Mouse (Mus musculus): Measurements from ENCODE around the gene Sh3pxd2a. TPM values are rescaled to one million over a fixed set of nuclear protein-coding genes. Genes with fewer than 3 reads are reported as not detected.
A peak's percentile ranks its signal among the peaks of the same experiment; 100 is the strongest.
"Not testable (repeated sequence)": the region's sequence is repeated elsewhere in the genome, so short reads cannot be mapped to it uniquely, and the experiment has no call there.

Gene Sh3pxd2a
- total and polyA plus RNA-seq, 3 experiments = 36.1 to 53.2 (median 52.3) TPM

GRCm38 (mm10) chr19:47397882-47398671, 66.1 kb downstream of the Sh3pxd2a start:
- whole genome bisulfite sequencing = 66% methylated on average over 18 of the region's 18 CpGs
- Histone ChIP-seq H3K4me1 (ENCODE audit: control insufficient read depth, insufficient read depth, low read length) (peaks cover 18% of the 10 kb centered on the region), H3K27me3 (ENCODE audit: control insufficient read depth, insufficient read depth, low read length) (no peaks in the 10 kb centered on the region), H3K9ac (ENCODE audit: low read depth, low read length) (no peak overlapping the region), H3K4me3 (no peak overlapping the region), H3K27ac (peak overlapping the region; percentile 17; the same call in 1 of the 2 replicates), H3K79me2 (replicated peaks; ENCODE audit: control insufficient read depth, insufficient read depth, low read length) (no peaks in the 10 kb centered on the region; the same call in 1 of the 2 replicates), H3K36me3 (ENCODE audit: control insufficient read depth, insufficient read depth, low read length) (peaks cover 2% of the 10 kb centered on the region; the same call in 1 of the 2 replicates)
- intact Hi-C loops (cut with DNase I) = no loop called here
- no peak for TF ChIP-seq CTCF (IDR thresholded peaks at IDR 0.05)
- no peak for TF ChIP-seq EP300 (IDR thresholded peaks at IDR 0.05; ENCODE audit: insufficient read depth, low read depth, low read length)
- no peak for TF ChIP-seq POLR2A (IDR thresholded peaks at IDR 0.05; ENCODE audit: insufficient read depth, low read depth, low read length)
- DNase-seq = no peak

- 24% methylated on average over 4 of the region's 4 CpGs for WGBS
- Histone ChIP-seq H3K4me1 (ENCODE audit: control insufficient read depth, insufficient read depth, low read length) (peaks cover 3% of the 10 kb centered on the region; the same call in 1 of the 2 replicates), H3K4me3 (no peak overlapping the region), H3K27ac (no peak overlapping the region), H3K79me2 (replicated peaks; ENCODE audit: control insufficient read depth, insufficient read depth, low read length) (peaks cover 1% of the 10 kb centered on the region), H3K27me3 (ENCODE audit: control insufficient read depth, insufficient read depth, low read length) (no peaks in the 10 kb centered on the region), H3K9ac (ENCODE audit: low read depth, low read length) (no peak overlapping the region), H3K36me3 (ENCODE audit: control insufficient read depth, insufficient read depth, low read length) (no peaks in the 10 kb centered on the region)
- TF ChIP-seq CTCF (IDR thresholded peaks at IDR 0.05) = no peak
- DNase-seq = no peak
- intact Hi-C loops (cut with DNase I) = no loop called here
These were observed 68.9 kb downstream of the Sh3pxd2a start for GRCm38 (mm10) chr19:47395338-47395737.

GRCm38 (mm10) chr19:47394781-47395180, 69.4 kb downstream of the Sh3pxd2a start:
- H3K36me3 ChIP-seq (ENCODE audit: control insufficient read depth, insufficient read depth, low read length); intact Hi-C loops (cut with DNase I); H3K9ac ChIP-seq (ENCODE audit: low read depth, low read length); H3K27ac ChIP-seq; H3K79me2 ChIP-seq (replicated peaks; ENCODE audit: control insufficient read depth, insufficient read depth, low read length); H3K4me1 ChIP-seq (ENCODE audit: control insufficient read depth, insufficient read depth, low read length); H3K4me3 ChIP-seq; DNase-seq; H3K27me3 ChIP-seq (ENCODE audit: control insufficient read depth, insufficient read depth, low read length): not testable (repeated sequence)
- 82% methylated on average over 1 of the region's 1 CpGs for WGBS

- Histone ChIP-seq H3K27ac (no peak overlapping the region), H3K36me3 (ENCODE audit: control insufficient read depth, insufficient read depth, low read length) (peaks cover 3% of the 10 kb centered on the region), H3K4me1 (ENCODE audit: control insufficient read depth, insufficient read depth, low read length) (peaks cover 24% of the 10 kb centered on the region), H3K27me3 (ENCODE audit: control insufficient read depth, insufficient read depth, low read length) (no peaks in the 10 kb centered on the region), H3K9ac (ENCODE audit: low read depth, low read length) (no peak overlapping the region), H3K4me3 (no peak overlapping the region), H3K79me2 (replicated peaks; ENCODE audit: control insufficient read depth, insufficient read depth, low read length) (peaks cover 1% of the 10 kb centered on the region)
- 75% methylated on average over 13 of the region's 13 CpGs for WGBS
- TF ChIP-seq CTCF (IDR thresholded peaks at IDR 0.05) = no peak
- TF ChIP-seq EP300 (IDR thresholded peaks at IDR 0.05; ENCODE audit: insufficient read depth, low read depth, low read length) = no peak
- TF ChIP-seq POLR2A (IDR thresholded peaks at IDR 0.05; ENCODE audit: insufficient read depth, low read depth, low read length) = no peak
- intact Hi-C loops (cut with DNase I) = loop anchor here (1.0 kb wide), 1 partner anchor 56 kb away; no protein-coding TSS in a partner anchor
- no peak for DNase-seq
These were observed 73.3 kb downstream of the Sh3pxd2a start for GRCm38 (mm10) chr19:47390878-47391277.

GRCm38 (mm10) chr19:47387887-47388286, 76.3 kb downstream of the Sh3pxd2a start:
- H3K27me3 ChIP-seq (ENCODE audit: control insufficient read depth, insufficient read depth, low read length) = no peaks in the 10 kb centered on the region
- H3K9ac ChIP-seq (ENCODE audit: low read depth, low read length) = peak overlapping the region; percentile 51
- peaks cover 3% of the 10 kb centered on the region for H3K36me3 ChIP-seq (ENCODE audit: control insufficient read depth, insufficient read depth, low read length)
- no peak overlapping the region for H3K4me3 ChIP-seq
- WGBS = 29% methylated on average over 3 of the region's 3 CpGs
- H3K4me1 ChIP-seq (ENCODE audit: control insufficient read depth, insufficient read depth, low read length) = peaks cover 25% of the 10 kb centered on the region
- intact Hi-C loops (cut with DNase I) = loop anchor here (1.0 to 2.0 kb wide), 2 partner anchors 21 to 40 kb away; no protein-coding TSS in a partner anchor
- 0 out of 2 replicates have a peak, but pooled peaks have one; percentile 5 for TF ChIP-seq CTCF (IDR thresholded peaks at IDR 0.05)
- no peak for TF ChIP-seq POLR2A (IDR thresholded peaks at IDR 0.05; ENCODE audit: insufficient read depth, low read depth, low read length)
- peak; percentile 76; the same call in 1 of the 2 replicates for TF ChIP-seq EP300 (IDR thresholded peaks at IDR 0.05; ENCODE audit: insufficient read depth, low read depth, low read length)
- H3K79me2 ChIP-seq (replicated peaks; ENCODE audit: control insufficient read depth, insufficient read depth, low read length) = peaks cover 1% of the 10 kb centered on the region; the same call in 1 of the 2 replicates
- DNase-seq = peak in 1 of 2 experiments; percentile 51
- H3K27ac ChIP-seq = peak overlapping the region; percentile 90

GRCm38 (mm10) chr19:47387395-47387794, 76.8 kb downstream of the Sh3pxd2a start:
- Histone ChIP-seq H3K4me3 (no peak overlapping the region), H3K9ac (ENCODE audit: low read depth, low read length) (peak overlapping the region; percentile 51), H3K79me2 (replicated peaks; ENCODE audit: control insufficient read depth, insufficient read depth, low read length) (peaks cover 1% of the 10 kb centered on the region; the same call in 1 of the 2 replicates), H3K4me1 (ENCODE audit: control insufficient read depth, insufficient read depth, low read length) (peaks cover 25% of the 10 kb centered on the region), H3K27ac (peak overlapping the region; percentile 90), H3K36me3 (ENCODE audit: control insufficient read depth, insufficient read depth, low read length) (peaks cover 3% of the 10 kb centered on the region), H3K27me3 (ENCODE audit: control insufficient read depth, insufficient read depth, low read length) (no peaks in the 10 kb centered on the region)
- TF ChIP-seq CTCF (IDR thresholded peaks at IDR 0.05) (no peak), POLR2A (IDR thresholded peaks at IDR 0.05; ENCODE audit: insufficient read depth, low read depth, low read length) (no peak), EP300 (IDR thresholded peaks at IDR 0.05; ENCODE audit: insufficient read depth, low read depth, low read length) (no peak)
- intact Hi-C loops (cut with DNase I) = no loop called here
- DNase-seq = peak in 1 of 2 experiments; percentile 52
- 9% methylated on average over 6 of the region's 6 CpGs for WGBS

Data from heart, adult 2 months (tissue).